Comparison of ENCODE assay signal across 26 mouse cellular contexts in genomic region chr15:44288181-44288580, GRCm38 (mm10).
DNase-seq lines count a peak whose midpoint lies in the region; ATAC-seq lines count a peak whose summit lies in the region.
"Had no signal": no experiment of that assay in that cellular context is flagged by ENCODE, and none has a peak within 500 bp of the region (broad histone marks: within the 10 kb centered on the region; RNA-seq: fewer than 3 reads in every experiment).

No protein-coding gene starts in this region.

- H3K4me3 ChIP-seq in hindbrain, embryonic 14.5 days (replicated peaks; ENCODE audit: low read length): no peak overlapping the region
- no peak overlapping the region for H3K4me3 ChIP-seq in hindbrain, embryonic 10.5 days
- H3K4me3 ChIP-seq: erythroblast, embryonic 14.5 days; heart, embryonic 13.5 days; left cerebral cortex, adult 2 months; liver, embryonic 13.5 days; megakaryocyte, embryonic 14.5 days; midbrain, embryonic 12.5 days had no signal

- peak; percentile 13 for DNase-seq in hindbrain, embryonic 14.5 days (ENCODE audit: low spot score)
- DNase-seq in hindbrain, embryonic 10.5 days (ENCODE audit: low spot score): no peak
- DNase-seq in cerebellum, adult 18-20 months: peak; percentile 10 to 12
- DNase-seq in cerebellum, adult 9-10 months: peak; percentile 42
- peak; percentile 8 to 38 for DNase-seq in cerebellum, postnatal 36 days
- no peak for DNase-seq in layer of hippocampus, postnatal 14 days (ENCODE audit: low spot score in 2 of 2)
- no peak for DNase-seq in adrenal gland, postnatal 4 days (ENCODE audit: low spot score in 2 of 2)
- DNase-seq: adrenal gland, adult 2 months; gastrocnemius, postnatal 10 days; heart, postnatal 10 days; kidney, adult 9 months; kidney, postnatal 10 days; layer of hippocampus, adult 9-11 months; liver, embryonic 13.5 days; lung, adult 18-20 months; lung, postnatal 4 days; right cerebral cortex, postnatal 14 days; thymus, postnatal 4 days had no signal

- WGBS in hindbrain, embryonic 14.5 days: 73% methylated on average over 1 of the region's 1 CpGs
- WGBS in hindbrain, embryonic 10.5 days: 87% methylated on average over 1 of the region's 1 CpGs

- H3K27me3 ChIP-seq in hindbrain, embryonic 14.5 days (ENCODE audit: control insufficient read depth, insufficient read depth, low read length): no peaks in the 10 kb centered on the region
- no peaks in the 10 kb centered on the region for H3K27me3 ChIP-seq in hindbrain, embryonic 10.5 days (ENCODE audit: insufficient read depth, poor library complexity, severe bottlenecking)
- H3K27me3 ChIP-seq: heart, embryonic 13.5 days; liver, embryonic 13.5 days; megakaryocyte, embryonic 14.5 days; midbrain, embryonic 12.5 days had no signal

- H3K4me1 ChIP-seq in hindbrain, embryonic 14.5 days (replicated peaks; ENCODE audit: control insufficient read depth, insufficient read depth, low read length): no peaks in the 10 kb centered on the region
- H3K4me1 ChIP-seq in hindbrain, embryonic 10.5 days (replicated peaks): no peaks in the 10 kb centered on the region
- H3K4me1 ChIP-seq: heart, embryonic 13.5 days; liver, embryonic 13.5 days; megakaryocyte, embryonic 14.5 days; midbrain, embryonic 12.5 days had no signal

- no peak overlapping the region for H3K4me2 ChIP-seq in hindbrain, embryonic 14.5 days (replicated peaks)
- H3K4me2 ChIP-seq: heart, embryonic 13.5 days; liver, embryonic 13.5 days; midbrain, embryonic 12.5 days had no signal

- no peaks in the 10 kb centered on the region for H3K36me3 ChIP-seq in hindbrain, embryonic 14.5 days (replicated peaks; ENCODE audit: control insufficient read depth, insufficient read depth)
- no peaks in the 10 kb centered on the region for H3K36me3 ChIP-seq in hindbrain, embryonic 10.5 days
- H3K36me3 ChIP-seq: heart, embryonic 13.5 days; liver, embryonic 13.5 days; midbrain, embryonic 12.5 days had no signal

- no peak for ATAC-seq in hindbrain, embryonic 14.5 days (ENCODE audit: low FRiP score)
- ATAC-seq: activated CD4-positive, CD25-positive, alpha-beta regulatory T cell, adult 4 months; intestine, embryonic 16.5 days; lung, postnatal 0 days had no signal

- H3K9me3 ChIP-seq in hindbrain, embryonic 14.5 days (ENCODE audit: control insufficient read depth, low read length): no peaks in the 10 kb centered on the region
- no peaks in the 10 kb centered on the region for H3K9me3 ChIP-seq in hindbrain, embryonic 10.5 days
- H3K9me3 ChIP-seq: heart, embryonic 13.5 days; liver, embryonic 13.5 days; megakaryocyte, embryonic 14.5 days; midbrain, embryonic 12.5 days had no signal

- H3K27ac ChIP-seq in hindbrain, embryonic 14.5 days: no peak overlapping the region
- no peak overlapping the region for H3K27ac ChIP-seq in hindbrain, embryonic 10.5 days
- H3K27ac ChIP-seq: heart, embryonic 13.5 days; left cerebral cortex, adult 2 months; liver, embryonic 13.5 days; midbrain, embryonic 12.5 days had no signal

- H3K9ac ChIP-seq in hindbrain, embryonic 14.5 days: no peak overlapping the region
- H3K9ac ChIP-seq: heart, embryonic 13.5 days; liver, embryonic 13.5 days; midbrain, embryonic 12.5 days had no signal

Comparison
In these comparisons a context has a peak if more than half of its experiments do, and no peak if none do; other contexts are left out.
1. DNase-seq: peak in hindbrain, embryonic 14.5 days (single experiment), cerebellum, adult 18-20 months (2 of 2), cerebellum, adult 9-10 months (single experiment) and cerebellum, postnatal 36 days (2 of 2); none in hindbrain, embryonic 10.5 days (single experiment), layer of hippocampus, postnatal 14 days (0 of 2) and adrenal gland, postnatal 4 days (0 of 2).